Mouse (Mus musculus): ENCODE results near the gene Sec24c.
"Not testable (repeated sequence)": the region's sequence is repeated elsewhere in the genome, so short reads cannot be mapped to it uniquely, and the experiment has no call there.

Gene Sec24c

GRCm38 (mm10) chr14:20674064-20674833 lies at the start of gene Sec24c:
Gene Sec24c, plus strand, starts transcription at chr14:20674308.
- peak; percentile 97 to 98 for DNase-seq (ENCODE audit: low spot score in 2 of 2)

DNA sequence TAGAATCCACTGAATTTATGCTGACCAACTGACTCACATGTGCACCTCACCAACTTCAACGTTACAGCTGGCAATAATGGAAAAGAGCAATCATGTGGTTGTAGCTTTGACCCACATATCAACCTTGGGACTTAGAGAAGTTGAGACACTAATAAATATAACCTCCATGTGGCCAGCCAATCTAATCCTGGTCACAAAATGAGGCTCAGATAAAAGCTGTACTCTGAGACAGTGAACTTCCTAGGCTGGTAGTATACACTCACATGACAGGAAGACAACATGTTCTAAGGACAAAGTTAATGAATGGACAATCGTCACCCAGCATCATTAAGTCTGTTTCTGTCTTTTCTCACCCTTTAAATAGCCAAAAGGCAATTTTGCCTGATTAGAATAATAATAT lies 47.7 kb upstream of the Sec24c start:
- DNase-seq (ENCODE audit: low spot score in 2 of 2), result no peak

DNA sequence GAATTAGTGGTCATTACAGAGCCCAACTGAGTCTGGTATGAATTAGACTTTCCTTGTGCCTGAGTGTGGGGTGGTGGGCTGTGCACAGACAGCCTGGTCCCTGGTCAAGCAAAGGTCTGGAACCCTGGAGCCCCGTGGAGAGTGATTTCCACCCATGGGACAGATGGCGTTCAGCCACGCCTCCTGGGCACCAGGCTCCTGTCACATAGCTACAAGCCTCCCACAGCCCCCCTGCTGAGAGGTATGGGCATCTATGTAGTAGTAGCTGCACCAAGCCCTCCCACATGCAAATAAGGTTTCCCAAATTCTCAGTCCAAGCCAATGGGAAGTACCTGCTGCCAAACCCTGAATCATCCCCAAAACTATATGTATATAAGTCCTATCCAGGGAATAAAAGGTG lies 47.1 kb upstream of the Sec24c start:
- no peak for DNase-seq (ENCODE audit: low spot score in 2 of 2)

DNA sequence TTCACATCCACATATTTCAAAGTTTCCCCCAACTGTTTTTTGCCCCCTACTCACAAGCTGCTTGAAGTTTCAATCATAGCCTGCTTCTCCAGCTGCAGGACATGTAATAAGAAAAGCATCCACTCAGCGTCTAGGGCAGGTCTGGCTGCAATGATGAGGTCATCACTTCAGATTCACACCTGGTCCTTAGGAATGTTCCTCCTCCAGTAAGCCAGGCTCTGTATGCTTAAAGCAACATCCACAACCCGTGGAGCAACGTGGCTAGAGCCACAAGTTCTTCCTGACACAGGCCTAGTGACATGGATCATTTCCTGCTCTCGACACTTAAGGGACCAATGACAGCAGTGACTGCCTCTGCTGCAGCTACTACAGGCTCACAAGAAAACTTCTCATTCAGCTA lies 42.9 kb upstream of the Sec24c start:
- no peak for DNase-seq (ENCODE audit: low spot score in 2 of 2)

DNA sequence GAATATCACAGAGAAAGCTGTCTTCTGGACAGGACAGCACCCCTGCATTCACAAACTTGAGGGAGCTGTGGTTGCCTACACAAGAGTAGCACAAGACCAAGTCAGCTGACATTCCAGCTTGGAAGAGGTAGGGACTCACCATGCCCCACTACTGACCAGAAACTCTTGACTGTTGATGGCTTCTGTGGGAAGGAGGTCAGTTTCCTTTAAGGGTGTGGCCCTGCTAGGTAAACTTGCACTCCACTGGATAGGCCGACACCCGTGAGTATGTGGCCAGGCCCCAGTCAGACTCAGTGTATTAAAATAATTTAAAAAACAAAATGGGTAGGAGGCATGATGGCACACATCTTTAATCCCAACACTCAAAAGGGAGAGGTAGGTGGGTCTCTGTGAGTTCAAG lies 38.6 kb upstream of the Sec24c start:
- DNase-seq (ENCODE audit: low spot score in 2 of 2), result no peak

GRCm38 (mm10) chr14:20636968-20637367 lies 37.1 kb upstream of the Sec24c start:
- not testable (repeated sequence) for DNase-seq (ENCODE audit: low spot score in 2 of 2)

DNA sequence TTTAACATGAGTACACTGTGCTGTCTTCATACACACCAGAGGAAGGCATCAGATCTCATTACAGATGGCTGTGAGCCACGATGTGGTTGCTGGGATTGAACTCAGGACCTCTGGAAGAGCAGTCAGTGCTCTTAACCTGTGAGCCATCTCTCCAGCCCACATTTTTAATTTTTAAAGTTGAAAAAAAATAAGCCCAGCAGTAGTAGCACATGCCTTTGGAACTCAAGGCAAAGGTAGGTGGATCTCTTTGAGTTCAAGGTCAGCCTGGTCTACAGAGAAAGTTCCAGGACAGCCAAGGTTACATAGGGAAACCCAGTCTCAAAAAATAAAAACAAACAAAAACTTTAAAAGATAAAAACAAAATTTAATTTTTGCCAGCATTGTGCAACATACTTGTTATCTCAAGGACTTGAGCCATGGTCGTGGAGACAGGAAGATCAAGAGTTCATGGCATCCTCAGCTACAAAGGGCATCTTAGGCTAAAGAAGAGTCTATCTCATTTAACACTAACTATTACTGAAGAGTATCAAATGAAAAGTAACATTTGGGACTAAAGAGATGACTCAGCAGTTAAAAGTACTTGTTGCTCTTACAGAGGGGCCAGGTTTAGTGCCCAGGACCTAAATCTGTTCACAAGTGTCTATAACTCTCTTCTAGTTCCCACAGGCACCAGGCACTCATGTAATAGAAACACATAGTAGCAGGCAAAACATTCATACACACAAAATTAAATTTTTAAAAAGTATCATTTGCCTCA lies 36.1 kb upstream of the Sec24c start:
- DNase-seq (ENCODE audit: low spot score in 2 of 2), result no peak

DNA sequence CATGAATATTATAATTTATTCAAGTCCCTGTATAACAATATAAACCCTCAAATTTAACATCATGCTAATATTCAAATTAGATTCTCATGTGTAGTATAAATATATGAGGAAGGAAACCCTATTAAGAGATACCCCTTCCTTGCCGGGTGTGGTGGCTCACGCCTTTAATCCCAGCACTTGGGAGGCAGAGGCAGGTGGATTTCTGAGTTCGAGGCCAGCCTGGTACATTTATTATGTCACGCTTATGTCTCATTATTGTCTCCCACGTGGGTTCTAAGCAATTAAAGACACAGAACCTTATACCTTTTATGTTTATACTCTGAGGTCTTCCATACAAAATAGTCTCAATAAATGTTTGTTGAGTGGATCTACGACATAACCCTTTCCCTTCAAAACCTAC lies 35.4 kb upstream of the Sec24c start:
- no peak for DNase-seq (ENCODE audit: low spot score in 2 of 2)

DNA sequence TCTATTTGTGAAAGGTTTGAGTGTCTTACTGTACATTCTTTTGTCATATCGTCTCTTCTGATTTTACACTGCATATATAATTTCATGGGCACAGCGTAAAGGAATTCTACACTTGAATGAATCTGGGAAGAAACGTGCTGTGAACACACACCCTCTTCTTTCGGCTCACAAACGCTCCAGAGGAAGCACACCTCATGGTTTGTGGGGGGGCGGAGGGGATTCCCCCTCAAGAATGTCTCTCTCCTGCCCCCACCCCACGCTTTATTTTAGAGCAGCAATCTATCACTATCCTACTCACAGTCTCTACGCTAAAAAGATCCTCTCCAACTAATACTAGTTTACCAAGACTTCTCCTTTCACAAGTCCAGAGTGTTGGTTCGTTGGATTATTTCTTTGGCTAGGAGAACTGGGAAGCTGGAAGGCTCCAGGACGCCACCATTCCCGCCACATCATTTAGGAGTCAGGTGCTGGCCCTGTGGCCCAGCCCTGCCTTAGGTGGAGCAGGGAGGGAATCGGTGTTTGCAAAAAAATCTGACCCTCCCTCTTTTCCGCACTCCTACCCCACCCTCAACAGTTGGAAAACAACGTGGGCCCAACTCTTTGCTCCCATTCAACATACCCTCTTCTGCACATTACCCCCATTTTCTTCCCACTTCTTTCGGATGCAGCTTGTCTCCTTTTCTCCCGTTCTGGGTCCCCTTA lies 34.0 kb upstream of the Sec24c start:
- peak; percentile 67 to 80 for DNase-seq (ENCODE audit: low spot score in 2 of 2)

GRCm38 (mm10) chr14:20640644-20641437 lies 33.3 kb upstream of the Sec24c start, which contains the start of gene Usp54:
Gene Usp54, minus strand, starts transcription at chr14:20641063.
- DNase-seq (ENCODE audit: low spot score in 2 of 2), result peak; percentile 98

DNA sequence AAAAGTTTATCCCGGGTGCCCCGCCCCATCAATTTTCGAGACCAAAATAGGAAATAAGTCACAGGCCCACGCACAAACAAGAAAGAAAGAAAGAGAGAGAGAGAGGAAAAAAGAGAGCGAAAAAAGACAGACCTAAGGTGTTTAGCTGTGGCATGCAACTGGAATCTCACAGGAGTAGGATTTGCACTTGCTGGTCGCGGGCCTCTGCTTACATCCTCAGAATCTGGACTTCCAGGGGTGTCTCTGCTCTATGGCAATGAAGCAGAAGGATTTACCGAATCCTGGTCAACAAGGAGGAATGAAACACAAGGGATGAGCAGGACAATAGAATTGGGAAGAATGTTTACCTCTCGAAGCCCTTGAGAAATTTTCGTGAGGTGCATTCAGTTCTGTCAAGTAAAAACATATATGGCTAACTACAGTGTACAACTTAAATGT lies 32.7 kb upstream of the Sec24c start:
- no peak for DNase-seq (ENCODE audit: low spot score in 2 of 2)

DNA sequence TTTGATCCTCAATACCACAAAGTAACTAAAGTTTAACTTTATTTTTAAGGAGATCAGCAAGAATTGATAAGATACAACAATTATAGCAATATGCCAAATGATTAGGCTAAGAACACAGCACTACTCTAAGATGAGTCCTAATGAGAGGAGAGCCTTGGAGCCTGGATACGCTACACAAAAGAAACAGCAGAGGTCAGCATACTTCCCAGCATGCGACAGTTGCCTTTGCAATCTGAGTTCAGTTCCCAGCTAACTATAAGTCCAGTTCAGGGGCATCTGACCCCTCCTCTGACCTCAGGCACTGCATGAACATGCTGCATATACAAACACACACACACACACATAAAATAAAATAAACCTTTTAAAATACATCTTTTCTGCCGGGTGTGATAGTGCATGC lies 28.6 kb upstream of the Sec24c start:
- no peak for DNase-seq (ENCODE audit: low spot score in 2 of 2)

- DNase-seq (ENCODE audit: low spot score in 2 of 2), result no peak
These were observed 27.7 kb upstream of the Sec24c start for GRCm38 (mm10) chr14:20646381-20646780.

- DNase-seq (ENCODE audit: low spot score in 2 of 2), result no peak
These were observed 23.1 kb upstream of the Sec24c start for GRCm38 (mm10) chr14:20651000-20651399.

GRCm38 (mm10) chr14:20651722-20652256 lies 22.3 kb upstream of the Sec24c start:
- DNase-seq (ENCODE audit: low spot score in 2 of 2), result no peak

DNA sequence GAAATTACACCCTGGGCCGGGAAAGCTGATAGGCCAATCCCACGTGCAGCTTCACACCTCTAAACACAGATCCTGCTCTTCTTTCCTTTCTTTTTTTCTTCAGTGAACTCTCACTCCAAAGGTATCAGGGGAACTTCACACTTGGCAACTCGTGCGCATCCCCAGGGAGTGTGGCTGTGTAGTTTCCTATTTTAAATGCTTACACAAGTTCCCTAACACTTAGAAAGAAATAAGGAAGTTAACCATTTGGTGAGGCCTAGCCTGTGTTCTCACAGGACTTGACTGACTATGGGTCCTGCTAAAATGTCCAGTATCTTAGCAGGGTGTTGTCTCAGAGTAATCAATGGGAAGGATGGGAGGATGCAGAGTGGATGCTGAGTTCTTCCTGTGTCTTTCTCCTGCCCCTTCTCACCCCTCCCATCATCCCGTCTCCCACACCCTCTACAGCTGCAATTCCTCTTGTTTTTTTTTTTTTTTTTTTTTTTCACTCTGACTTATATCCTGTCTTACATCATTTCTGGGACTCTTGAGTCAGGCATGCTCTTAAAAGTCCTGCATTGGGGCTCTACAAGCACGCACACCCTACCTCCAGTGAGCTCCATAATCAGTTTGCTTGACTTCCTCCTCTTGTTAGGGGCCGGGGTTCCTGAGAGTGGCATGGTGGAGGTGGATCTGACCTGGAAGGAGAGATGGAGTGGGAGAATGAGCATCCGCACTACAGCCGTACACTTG lies 19.3 kb upstream of the Sec24c start:
- no peak for DNase-seq (ENCODE audit: low spot score in 2 of 2)

GRCm38 (mm10) chr14:20655731-20656130 lies 18.4 kb upstream of the Sec24c start:
- no peak for DNase-seq (ENCODE audit: low spot score in 2 of 2)

DNA sequence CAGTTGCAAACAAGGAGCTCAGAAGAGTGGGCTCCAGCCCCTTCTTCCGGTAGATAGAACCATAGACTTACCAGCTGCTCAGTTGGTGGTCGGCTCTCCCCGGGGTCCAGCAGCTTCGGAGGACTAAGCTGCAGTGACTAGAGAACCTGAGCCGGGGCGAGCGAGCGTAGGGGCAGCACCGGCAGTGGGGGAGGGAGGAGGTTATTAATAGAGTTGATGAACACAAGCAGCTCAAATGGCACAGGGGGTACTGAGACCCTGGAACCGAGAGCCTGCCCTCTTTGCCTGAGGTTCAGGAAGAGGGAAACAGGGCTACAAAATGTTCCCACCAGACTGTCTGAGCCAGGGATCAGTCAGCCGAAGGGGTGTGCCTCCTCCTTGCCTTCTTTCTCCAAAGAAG lies 17.7 kb upstream of the Sec24c start, which contains the start of gene Myoz1:
Myoz1 (minus strand) TSS at position 180 of the 400 bp plus-strand sequence.
- DNase-seq (ENCODE audit: low spot score in 2 of 2), result no peak

- peak in 1 of 2 experiments; percentile 28 for DNase-seq (ENCODE audit: low spot score in 2 of 2)
These were observed 15.8 kb upstream of the Sec24c start for GRCm38 (mm10) chr14:20658326-20658725.

DNA sequence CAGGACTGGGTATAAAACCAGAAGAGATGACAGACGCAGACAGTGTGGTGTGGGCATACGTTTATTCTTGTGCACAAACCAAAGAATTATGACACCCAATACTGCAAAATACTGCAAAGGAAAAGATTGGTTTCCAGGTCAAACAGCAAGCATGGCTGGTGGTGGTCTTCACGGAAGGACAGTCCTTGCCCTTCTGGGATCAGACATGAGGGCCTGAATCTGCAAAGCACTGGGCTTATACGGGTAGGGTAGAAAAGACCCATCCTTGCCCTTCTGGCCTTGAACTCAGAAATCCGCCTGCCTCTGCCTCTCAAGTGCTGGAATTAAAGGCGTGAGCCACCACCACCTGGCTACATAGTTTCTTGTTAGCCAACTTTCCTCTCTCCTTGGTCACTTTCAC lies 15.2 kb upstream of the Sec24c start:
- no peak for DNase-seq (ENCODE audit: low spot score in 2 of 2)

Measured in spleen, postnatal 36 days (tissue).